Mouse (Mus musculus): ENCODE measurements at regions not wholly inside any gene's neighbourhood (a gene's known extent, or its start where the extent isn't known, plus 50 kb on each side); places are given as distances from the start of the nearest gene placed in this dataset.

DNA sequence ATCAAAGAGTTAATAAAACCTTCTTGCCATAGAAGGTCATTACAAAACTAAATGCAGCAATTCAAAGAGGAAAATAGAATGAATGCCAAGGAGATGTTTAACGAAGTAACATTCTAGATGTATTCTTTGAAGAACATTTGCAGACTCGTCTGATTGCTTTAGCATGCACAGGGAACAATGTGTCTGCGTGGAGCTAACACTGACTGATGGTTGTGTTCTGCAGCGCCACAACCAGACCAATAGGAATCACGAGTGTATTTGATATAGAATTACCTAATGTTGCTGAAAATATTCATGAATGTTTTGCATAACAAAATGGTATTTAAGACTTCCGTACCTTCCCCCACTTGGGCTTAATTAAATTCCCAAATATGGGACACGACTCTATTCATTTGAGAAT lies 200.3 kb upstream of the Tmem161b start:
- TF ChIP-seq CTCF (IDR thresholded peaks at IDR 0.05; ENCODE audit: low read depth) (no peak), EP300 (IDR thresholded peaks at IDR 0.05; ENCODE audit: low read depth) (no peak)

Data from liver, embryonic 14.5 days (tissue).